Mouse (Mus musculus) CD4-positive, CD25-positive, alpha-beta regulatory T cell, adult 2 months (primary cell): ENCODE measurements around the gene Rsph9.

Experiments
- DNase-seq: peaks from one replicate; pipeline ENCODE4 v3.0.0-alpha.2; 2012; ENCODE audit warnings: low read depth, low spot score

The Rsph9 gene

GRCm38 (mm10) chr17:46143578-46144423 is at the start of gene Rsph9:
Gene Rsph9, minus strand, starts transcription at chr17:46144216.
- DNase-seq, result peak; percentile 83

- no peak for DNase-seq
Measured at GRCm38 (mm10) chr17:46188829-46189228, 44.8 kb upstream of the Rsph9 start.

GRCm38 (mm10) chr17:46182273-46182672 is 38.3 kb upstream of the Rsph9 start:
- no peak for DNase-seq

GRCm38 (mm10) chr17:46170538-46170937 is 26.5 kb upstream of the Rsph9 start:
- DNase-seq, result peak; percentile 81

- DNase-seq, result no peak
Measured at GRCm38 (mm10) chr17:46168768-46169167, 24.8 kb upstream of the Rsph9 start.

- DNase-seq, result no peak
Measured at GRCm38 (mm10) chr17:46168318-46168717, 24.3 kb upstream of the Rsph9 start.

- no peak for DNase-seq
Measured at GRCm38 (mm10) chr17:46167014-46167413, 23.0 kb upstream of the Rsph9 start.

GRCm38 (mm10) chr17:46166270-46166669 is 22.3 kb upstream of the Rsph9 start:
- no peak for DNase-seq

- no peak for DNase-seq
Measured at GRCm38 (mm10) chr17:46165460-46165859, 21.4 kb upstream of the Rsph9 start.

GRCm38 (mm10) chr17:46164791-46165190 is 20.8 kb upstream of the Rsph9 start:
- DNase-seq, result no peak

- DNase-seq, result no peak
Measured at GRCm38 (mm10) chr17:46164301-46164700, 20.3 kb upstream of the Rsph9 start.

- peak; percentile 86 for DNase-seq
Measured at GRCm38 (mm10) chr17:46162951-46163421, 19.0 kb upstream of the Rsph9 start.

- no peak for DNase-seq
Measured at GRCm38 (mm10) chr17:46162551-46162950, 18.5 kb upstream of the Rsph9 start.

- no peak for DNase-seq
Measured at GRCm38 (mm10) chr17:46161710-46162109, 17.7 kb upstream of the Rsph9 start.

GRCm38 (mm10) chr17:46161179-46161578 is 17.2 kb upstream of the Rsph9 start:
- no peak for DNase-seq

- peak; percentile 98 for DNase-seq
Measured at GRCm38 (mm10) chr17:46160686-46161085, 16.7 kb upstream of the Rsph9 start, which contains the start of gene Gtpbp2. Gene Gtpbp2, plus strand, starts transcription at chr17:46161032.

- DNase-seq, result peak; percentile 93
Measured at GRCm38 (mm10) chr17:46160090-46160662, 16.2 kb upstream of the Rsph9 start.

GRCm38 (mm10) chr17:46159236-46159635 is 15.2 kb upstream of the Rsph9 start:
- no peak for DNase-seq

GRCm38 (mm10) chr17:46157131-46157530 is 13.1 kb upstream of the Rsph9 start:
- no peak for DNase-seq

GRCm38 (mm10) chr17:46156680-46157079 is 12.7 kb upstream of the Rsph9 start:
- no peak for DNase-seq

GRCm38 (mm10) chr17:46154336-46154735 is 10.3 kb upstream of the Rsph9 start:
- no peak for DNase-seq

GRCm38 (mm10) chr17:46152847-46153782 is 9.1 kb upstream of the Rsph9 start, which contains the start of gene Mad2l1bp:
Gene Mad2l1bp, minus strand, starts transcription at chr17:46153553.
- DNase-seq, result peak; percentile 94
